Mouse (Mus musculus): ENCODE measurements around the gene Sgo2a. TPM values are rescaled to one million over a fixed set of nuclear protein-coding genes. Genes with fewer than 3 reads are reported as not detected.

The Sgo2a gene
- total RNA-seq, 2 experiments from 2014 or later: 0.13 to 0.56 TPM

DNA sequence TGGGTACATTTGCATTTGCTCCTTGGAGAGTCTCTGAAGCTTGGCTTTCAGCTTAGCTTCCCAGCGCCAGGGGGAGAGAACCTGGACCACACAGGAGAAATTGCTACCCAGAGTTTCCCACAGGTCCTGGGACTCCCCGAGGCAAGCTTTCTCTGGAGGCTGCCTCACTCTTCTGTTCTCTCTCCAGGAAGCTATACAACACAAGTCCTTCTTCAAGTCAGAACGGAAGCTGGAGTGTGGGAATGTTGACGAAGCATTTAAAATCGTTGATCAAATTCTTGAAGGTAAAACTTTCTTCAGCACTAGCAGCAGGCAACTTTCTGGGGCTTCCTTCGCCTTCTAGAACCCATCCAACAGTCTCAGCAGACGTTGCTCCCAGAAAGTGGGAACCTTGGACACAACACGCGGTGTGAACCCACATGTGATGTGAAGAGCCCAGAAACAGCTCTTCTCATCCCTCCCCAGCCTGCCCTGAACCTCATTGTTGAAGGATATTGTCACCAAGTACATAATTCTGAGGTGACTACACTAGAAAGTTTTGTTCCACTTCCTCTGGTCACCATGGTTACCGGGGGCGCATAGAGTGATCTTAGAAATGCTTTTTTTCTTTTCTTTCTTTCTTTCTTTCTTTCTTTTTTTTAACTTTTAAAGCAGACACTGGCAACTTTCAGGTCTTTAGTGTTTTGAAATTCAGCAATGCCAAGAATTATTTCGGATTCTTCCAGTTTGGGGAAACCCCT is 77.4 kb downstream of the Sgo2a start:
- intact Hi-C loops (cut with DNase I): no loop called here
- DNase-seq: no peak
- H3K27ac ChIP-seq: no peak overlapping the region
- no peak overlapping the region for H3K4me3 ChIP-seq
- no peak for TF ChIP-seq CTCF (IDR thresholded peaks at IDR 0.05)

DNA sequence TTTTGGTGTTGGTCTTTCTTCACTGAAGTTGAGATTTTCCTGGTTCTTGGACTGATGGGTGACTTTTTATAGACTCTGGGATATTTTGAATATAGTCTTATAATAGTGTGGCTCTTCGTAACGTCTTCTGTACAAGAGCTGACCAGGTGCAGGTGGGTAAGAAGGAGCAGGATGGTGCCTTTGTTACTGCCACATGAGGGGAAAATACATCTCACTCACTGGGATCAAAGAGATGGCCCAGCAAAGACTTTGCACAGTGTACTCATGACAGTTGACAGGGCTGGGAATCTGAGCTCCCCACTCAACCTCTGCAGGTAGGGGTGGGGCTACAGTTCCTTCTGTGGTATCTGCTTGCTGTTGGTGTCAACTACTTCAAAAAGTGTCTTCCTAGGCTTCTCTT is 78.5 kb downstream of the Sgo2a start:
- no peak for TF ChIP-seq CTCF (IDR thresholded peaks at IDR 0.05)
- H3K4me3 ChIP-seq: no peak overlapping the region
- intact Hi-C loops (cut with DNase I): no loop called here
- H3K27ac ChIP-seq: no peak overlapping the region
- no peak for DNase-seq

Other genes starting within 250 kb of the Sgo2a start
- 1 to 10 TPM; 2.0 to 4.8 TPM for gene Spats2l, start 221.8 kb upstream of the Sgo2a start, total RNA-seq (2021)
- 1 to 10 TPM; 5.7 to 7.0 TPM for gene Kctd18, start 23.0 kb downstream of the Sgo2a start, total RNA-seq (2021)
- gene Aox1, start 34.0 kb downstream of the Sgo2a start, total RNA-seq (2021): 10 to 100 TPM in 1 of 2 experiments, 1 to 10 TPM in 1; 8.2 to 10.8 TPM
- gene Aox3, start 117.2 kb downstream of the Sgo2a start, total RNA-seq (2021): 1 to 10 TPM in 1 of 2 experiments, under 1 TPM in 1; 0.45 to 1.1 TPM
- gene Aox4, start 214.4 kb downstream of the Sgo2a start, total RNA-seq (2021): not detected